9 mouse cellular contexts compared by ENCODE assay signal in the genomic region with DNA sequence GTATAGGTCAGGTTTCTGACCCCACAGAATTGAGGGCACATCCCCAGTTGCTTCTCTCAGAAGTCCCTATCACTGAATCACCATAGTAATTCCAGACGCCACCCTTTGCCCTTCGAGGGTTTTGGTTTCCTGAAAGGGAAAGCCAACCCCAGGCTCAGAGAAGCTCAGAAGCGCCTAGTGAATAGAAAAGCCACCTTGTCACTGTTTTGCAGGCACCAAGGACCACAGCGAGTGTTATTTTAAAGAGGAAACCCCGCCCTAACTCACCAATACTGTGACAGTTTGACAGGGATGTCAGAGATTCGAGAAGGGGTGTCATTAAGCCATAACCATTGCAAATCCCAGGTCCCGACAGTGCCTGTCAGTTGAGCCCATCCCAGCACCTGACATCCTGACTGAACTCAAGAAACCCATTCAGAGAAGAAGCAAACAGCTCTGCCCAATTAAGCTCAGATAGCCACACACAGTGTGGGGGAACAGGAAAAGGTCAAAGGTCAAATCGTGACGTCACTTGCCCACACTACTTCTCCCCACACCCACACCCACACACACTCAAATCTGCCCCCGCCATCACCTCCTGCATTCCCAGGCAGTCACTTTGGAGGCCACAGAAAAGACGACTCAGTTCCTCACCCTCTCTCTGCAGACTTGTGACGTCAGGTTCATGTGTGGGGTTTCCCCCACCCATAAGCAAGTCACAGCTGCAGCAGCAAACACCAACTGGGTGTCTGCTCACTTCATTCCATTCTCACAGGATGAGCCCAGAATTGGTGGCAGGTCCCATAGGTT. TPM values are rescaled to one million over a fixed set of nuclear protein-coding genes. Genes with fewer than 3 reads are reported as not detected.
DNase-seq lines count a peak whose midpoint lies in the region; ATAC-seq and TF ChIP-seq lines count a peak whose summit lies in the region.
"Had no signal": no experiment of that assay in that cellular context is flagged by ENCODE, and none has a peak within 500 bp of the region (broad histone marks: within the 10 kb centered on the region; RNA-seq: fewer than 3 reads in every experiment).

No protein-coding gene starts in this region.

- peaks cover 44% of the 10 kb centered on the region for H3K4me1 ChIP-seq in midbrain, embryonic 10.5 days
- H3K4me1 ChIP-seq in midbrain, postnatal 0 days (ENCODE audit: insufficient read depth, low read length): no peaks in the 10 kb centered on the region

- H3K9ac ChIP-seq in midbrain, postnatal 0 days (replicated peaks; ENCODE audit: low read length, poor library complexity, severe bottlenecking): no peak overlapping the region
- H3K9ac ChIP-seq: liver, embryonic 13.5 days had no signal

- H3K4me3 ChIP-seq in midbrain, embryonic 10.5 days: no peak overlapping the region
- H3K4me3 ChIP-seq in midbrain, postnatal 0 days (ENCODE audit: low read depth, low read length): no peak overlapping the region
- H3K4me3 ChIP-seq: liver, embryonic 13.5 days had no signal

- H3K4me2 ChIP-seq in midbrain, postnatal 0 days (ENCODE audit: low read depth, low read length, poor library complexity, severe bottlenecking): no peak overlapping the region
- H3K4me2 ChIP-seq: liver, embryonic 13.5 days had no signal

- intact Hi-C loops in heart, postnatal 25 days (cut with DNase I): no loop called here

- peak; percentile 31 for DNase-seq in midbrain, embryonic 10.5 days (ENCODE audit: low spot score)
- DNase-seq in midbrain, postnatal 0 days (ENCODE audit: low spot score): no peak
- DNase-seq in lung, postnatal 4 days: peak; percentile 42 to 50
- DNase-seq in thymus, postnatal 10 days (ENCODE audit: low spot score in 2 of 2): peak; percentile 48 to 59
- DNase-seq in heart, postnatal 25 days (ENCODE audit: low spot score): no peak
- no peak for DNase-seq in MN1 (ENCODE audit: low spot score)
- DNase-seq in layer of hippocampus, postnatal 10 days (ENCODE audit: low spot score in 2 of 2): no peak
- DNase-seq: liver, embryonic 13.5 days had no signal

- H3K9me3 ChIP-seq in midbrain, embryonic 10.5 days (replicated peaks): no peaks in the 10 kb centered on the region
- H3K9me3 ChIP-seq in midbrain, postnatal 0 days (ENCODE audit: low read length): no peaks in the 10 kb centered on the region
- H3K9me3 ChIP-seq: liver, embryonic 13.5 days had no signal

- H3K27me3 ChIP-seq in midbrain, embryonic 10.5 days (ENCODE audit: low read depth, poor library complexity, severe bottlenecking): peaks cover 89% of the 10 kb centered on the region
- no peaks in the 10 kb centered on the region for H3K27me3 ChIP-seq in midbrain, postnatal 0 days (ENCODE audit: insufficient read depth, low read length)

- H3K36me3 ChIP-seq in midbrain, embryonic 10.5 days: no peaks in the 10 kb centered on the region
- H3K36me3 ChIP-seq in midbrain, postnatal 0 days (ENCODE audit: insufficient read depth, low read length): no peaks in the 10 kb centered on the region
- H3K36me3 ChIP-seq: liver, embryonic 13.5 days had no signal

- H3K27ac ChIP-seq in midbrain, embryonic 10.5 days (replicated peaks): peak overlapping the region; percentile 62
- no peak overlapping the region for H3K27ac ChIP-seq in midbrain, postnatal 0 days (ENCODE audit: low read depth, low read length)
- H3K27ac ChIP-seq: liver, embryonic 13.5 days had no signal

- ATAC-seq in midbrain, postnatal 0 days (ENCODE audit: low FRiP score): no peak
- peak; percentile 90 for ATAC-seq in activated CD4-positive, CD25-positive, alpha-beta regulatory T cell, adult 4 months

- TF ChIP-seq CTCF in midbrain, postnatal 0 days (IDR thresholded peaks at IDR 0.05): no peak

- 54% methylated on average over 12 of the region's 12 CpGs for WGBS in midbrain, embryonic 10.5 days
- WGBS in midbrain, postnatal 0 days: 43% methylated on average over 12 of the region's 12 CpGs

RNA-seq across cellular contexts. Expression of a gene that starts 35.2 kb away (rescaled TPM):
- polyA plus RNA-seq in midbrain, embryonic 10.5 days (2016; fragmentation: Nextera tagmentation; extraction: Ambion mirVana): 0.10 and 0.37 TPM in 2 replicates
- 21.1 and 22.4 TPM in 2 replicates for total RNA-seq in midbrain, postnatal 0 days (2014; rRNA removed)
- 2.0 and 2.4 TPM in 2 replicates for polyA plus RNA-seq in midbrain, postnatal 0 days (2015; fragmentation: Nextera tagmentation; extraction: Ambion mirVana)
- 1 to 10 TPM; 2.5 to 4.0 TPM for polyA plus RNA-seq in activated CD4-positive, CD25-positive, alpha-beta regulatory T cell, adult 4 months (2017; shearing (Covaris generic))
- total RNA-seq in heart, postnatal 25 days (2021): 10 to 100 TPM; 35.3 to 36.0 TPM
- total RNA-seq in layer of hippocampus, postnatal 10 days (2021): 10 to 100 TPM; 42.2 to 42.8 TPM

Comparison
In these comparisons a context has a peak if more than half of its experiments do, and no peak if none do; other contexts are left out.
1. DNase-seq: peak in midbrain, embryonic 10.5 days (single experiment), lung, postnatal 4 days (2 of 2) and thymus, postnatal 10 days (2 of 2); none in midbrain, postnatal 0 days (single experiment), heart, postnatal 25 days (single experiment), MN1 (single experiment) and layer of hippocampus, postnatal 10 days (0 of 2).